Mouse (Mus musculus): ENCODE data around the gene Zfp367. TPM values are rescaled to one million over a fixed set of nuclear protein-coding genes. Genes with fewer than 3 reads are reported as not detected.

The Zfp367 gene
- 10 to 100 TPM; 14.5 to 51.9 (median 26.2) TPM for total RNA-seq (2018; cell fraction: chromatin; rRNA removed)
- 10 to 100 TPM in 23 of 26 experiments, 1 to 10 TPM in 3; 7.6 to 23.1 (median 12.6) TPM for total RNA-seq (2018; cell fraction: cytosol; rRNA removed)
- 10 to 100 TPM; 12.4 to 54.1 (median 24.3) TPM for total RNA-seq (2018; cell fraction: nucleus; rRNA removed)
- 11.3 to 21.4 TPM (median 14.7 TPM) in 3 replicates for polyA plus RNA-seq (2018)

DNA sequence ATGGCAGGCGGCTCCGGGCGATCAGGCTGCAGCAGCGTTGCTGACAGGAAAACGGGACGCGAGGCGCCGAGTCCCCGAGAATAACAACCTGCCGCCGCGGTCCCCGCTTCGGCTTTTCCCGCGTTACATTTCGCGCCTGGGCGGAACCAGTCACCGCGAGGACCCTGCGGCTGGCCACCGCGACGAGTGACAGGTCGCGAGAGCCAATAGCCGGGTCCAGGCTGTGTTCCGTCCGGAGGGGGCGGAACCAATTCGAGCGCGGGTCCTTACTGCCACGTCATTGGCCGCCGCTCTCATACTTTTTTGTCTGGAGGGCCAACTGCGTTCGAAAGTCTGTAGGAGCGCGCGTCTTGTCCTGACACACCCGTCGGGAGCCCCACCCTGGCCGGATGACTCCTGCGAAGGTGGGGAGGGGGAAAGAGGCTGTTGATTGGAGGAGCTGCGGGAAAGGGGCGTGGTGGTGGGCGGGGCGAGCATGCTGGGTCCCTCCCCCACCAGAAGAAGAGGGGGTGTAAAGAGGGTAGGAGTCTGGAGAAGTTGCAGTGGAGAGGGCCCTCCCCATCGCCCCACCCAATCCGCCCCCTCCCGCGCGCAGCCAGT lies at the start of gene Zfp367:
Gene Zfp367, minus strand, starts transcription at position 120 of the 600 bp plus-strand sequence.
- peak within 1 kb of the TSS; percentile 91 for H3K4me3 ChIP-seq (ENCODE audit: inconsistent target)
- no peaks in the 10 kb centered on the region for H3K36me3 ChIP-seq (ENCODE audit: inconsistent target)
- WGBS (ENCODE audit: missing documents), result under 1% methylated on average over 54 of the region's 56 CpGs
- H3K79me2 ChIP-seq (ENCODE audit: inconsistent target), result peaks cover 41% of the 10 kb centered on the region
- peak within 1 kb of the TSS; percentile 82 for H3K27ac ChIP-seq

DNA sequence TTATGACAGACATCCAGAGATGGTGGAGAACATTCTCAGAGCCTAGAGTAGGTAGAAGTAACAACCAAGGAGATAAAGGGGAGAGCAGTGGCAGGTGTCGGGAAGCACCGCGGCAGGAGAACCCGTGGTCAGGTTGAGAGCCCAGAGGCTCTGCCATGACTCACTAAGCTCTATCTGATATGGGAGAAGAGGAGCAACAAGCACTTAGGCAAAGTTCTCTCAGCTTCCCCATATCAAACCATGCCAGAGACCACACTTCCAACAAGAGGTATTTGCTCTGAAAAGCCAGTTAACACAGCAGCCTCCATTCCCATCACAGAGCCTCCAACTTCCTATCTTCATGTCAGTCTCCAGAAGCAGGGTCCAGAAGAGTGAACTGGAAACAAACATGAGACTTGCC lies 47.9 kb upstream of the Zfp367 start:
- Histone ChIP-seq H3K27ac (no peak overlapping the region), H3K4me3 (ENCODE audit: inconsistent target) (no peak overlapping the region), H3K36me3 (ENCODE audit: inconsistent target) (no peaks in the 10 kb centered on the region), H3K79me2 (ENCODE audit: inconsistent target) (no peaks in the 10 kb centered on the region)
- 78% methylated on average over 4 of the region's 4 CpGs for WGBS (ENCODE audit: missing documents)

DNA sequence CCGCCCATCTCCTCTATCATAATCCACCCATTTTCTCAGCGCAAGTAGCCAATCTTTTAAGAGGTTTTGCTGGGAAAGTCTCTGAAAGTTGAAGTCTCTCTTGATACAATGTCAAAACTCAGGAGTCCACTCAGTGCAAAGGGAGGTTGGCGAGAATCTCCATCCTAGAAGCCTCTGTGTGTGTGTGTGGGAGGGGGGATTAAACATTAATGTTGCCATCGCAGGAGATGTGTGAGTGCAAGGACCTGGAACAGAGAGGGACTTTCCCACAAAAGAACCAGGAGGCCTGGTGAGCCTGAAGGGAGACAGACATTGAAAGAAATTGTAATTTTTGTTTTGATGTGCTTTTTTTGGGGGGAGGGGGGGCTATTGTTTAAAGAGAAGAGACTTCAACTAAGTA lies 45.3 kb upstream of the Zfp367 start:
- Histone ChIP-seq H3K79me2 (ENCODE audit: inconsistent target) (no peaks in the 10 kb centered on the region), H3K36me3 (ENCODE audit: inconsistent target) (no peaks in the 10 kb centered on the region), H3K27ac (no peak overlapping the region), H3K4me3 (ENCODE audit: inconsistent target) (no peak overlapping the region)
- 83% methylated on average over 4 of the region's 4 CpGs for WGBS (ENCODE audit: missing documents)

DNA sequence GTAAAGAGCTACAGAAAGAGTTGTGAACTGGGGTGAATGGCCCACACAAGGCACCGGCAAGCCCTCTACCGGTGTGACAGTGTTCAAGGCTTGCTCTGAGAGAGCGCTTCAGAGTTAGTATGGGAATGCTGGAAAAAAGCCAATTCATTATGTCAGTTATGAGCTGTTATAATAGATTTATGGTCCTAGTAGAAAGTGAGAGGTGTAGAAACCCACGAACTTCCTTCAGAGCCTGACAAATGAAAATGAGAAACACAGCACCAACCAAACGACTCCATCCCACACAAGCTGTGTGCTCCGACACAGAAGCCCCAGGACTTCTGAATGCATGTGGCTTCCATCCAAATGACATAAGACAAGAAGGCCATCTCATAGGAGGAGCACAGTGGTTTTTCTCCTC lies 44.9 kb upstream of the Zfp367 start:
- WGBS (ENCODE audit: missing documents), result 29% methylated on average over 6 of the region's 6 CpGs
- Histone ChIP-seq H3K27ac (no peak overlapping the region), H3K79me2 (ENCODE audit: inconsistent target) (no peaks in the 10 kb centered on the region), H3K36me3 (ENCODE audit: inconsistent target) (no peaks in the 10 kb centered on the region), H3K4me3 (ENCODE audit: inconsistent target) (no peak overlapping the region)

DNA sequence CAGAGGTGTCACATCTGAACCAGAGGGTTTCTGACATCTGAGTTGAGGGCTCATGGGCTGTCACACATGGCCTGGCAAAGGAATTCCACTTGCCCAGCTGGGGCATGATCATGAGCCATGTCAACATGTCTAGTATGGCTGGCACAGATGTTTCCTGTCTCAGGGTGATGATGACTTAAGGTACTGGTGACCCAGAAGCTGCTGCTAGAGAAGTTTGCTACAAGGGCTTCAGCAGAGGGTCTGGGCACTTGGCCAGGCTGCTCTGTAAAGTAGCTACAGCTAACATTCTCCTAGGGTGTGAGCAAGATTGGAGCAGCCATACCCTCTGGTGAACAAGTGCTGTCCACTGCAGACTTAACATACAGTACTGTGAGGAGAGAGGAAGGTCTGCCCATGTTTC lies 34.1 kb upstream of the Zfp367 start:
- H3K4me3 ChIP-seq (ENCODE audit: inconsistent target), result no peak overlapping the region
- H3K79me2 ChIP-seq (ENCODE audit: inconsistent target), result no peaks in the 10 kb centered on the region
- H3K27ac ChIP-seq, result no peak overlapping the region
- H3K36me3 ChIP-seq (ENCODE audit: inconsistent target), result no peaks in the 10 kb centered on the region

DNA sequence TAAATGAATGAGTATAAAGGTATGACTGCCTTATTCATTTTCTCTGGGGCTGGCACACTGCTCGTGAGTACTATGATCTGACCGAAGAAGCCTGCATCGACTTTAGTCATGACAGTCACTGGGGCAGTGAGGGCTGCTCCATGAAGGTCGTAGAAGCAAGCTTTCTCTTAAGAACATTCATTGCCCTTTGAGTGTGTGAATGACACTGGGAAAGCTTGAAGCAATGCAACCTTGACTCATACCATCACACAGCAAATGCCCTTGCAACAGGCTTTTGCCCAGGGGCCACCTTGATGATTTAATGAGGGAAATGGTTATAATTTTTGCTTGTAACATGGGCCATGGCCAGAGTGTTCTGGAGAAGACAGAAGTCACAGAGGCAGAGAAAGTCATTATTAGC lies 33.5 kb upstream of the Zfp367 start:
- no peak overlapping the region for H3K27ac ChIP-seq
- 91% methylated on average over 4 of the region's 4 CpGs for WGBS (ENCODE audit: missing documents)
- H3K4me3 ChIP-seq (ENCODE audit: inconsistent target), result no peak overlapping the region
- no peaks in the 10 kb centered on the region for H3K79me2 ChIP-seq (ENCODE audit: inconsistent target)
- no peaks in the 10 kb centered on the region for H3K36me3 ChIP-seq (ENCODE audit: inconsistent target)

DNA sequence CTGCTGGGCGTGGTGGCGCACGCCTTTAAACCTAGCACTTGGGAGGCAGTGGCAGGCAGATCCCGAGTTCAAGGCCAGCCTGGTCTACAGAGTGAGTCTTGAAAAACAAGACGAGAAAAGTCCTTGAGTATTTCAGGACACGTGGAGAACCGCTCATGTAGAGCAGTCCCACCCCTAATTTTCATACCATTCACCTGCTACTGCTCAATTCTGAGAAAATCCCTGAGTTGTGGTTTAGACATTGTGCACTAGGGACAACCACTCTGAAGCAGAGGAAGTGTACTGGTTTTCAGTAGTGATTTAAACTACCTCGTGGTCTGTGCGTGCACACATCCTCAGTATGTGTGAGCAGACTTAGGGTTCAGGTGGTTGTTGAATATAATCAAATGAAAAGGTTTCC lies 32.6 kb upstream of the Zfp367 start:
- Histone ChIP-seq H3K27ac (no peak overlapping the region), H3K36me3 (ENCODE audit: inconsistent target) (no peaks in the 10 kb centered on the region), H3K4me3 (ENCODE audit: inconsistent target) (no peak overlapping the region), H3K79me2 (ENCODE audit: inconsistent target) (no peaks in the 10 kb centered on the region)
- WGBS (ENCODE audit: missing documents), result 80% methylated on average over 9 of the region's 9 CpGs

DNA sequence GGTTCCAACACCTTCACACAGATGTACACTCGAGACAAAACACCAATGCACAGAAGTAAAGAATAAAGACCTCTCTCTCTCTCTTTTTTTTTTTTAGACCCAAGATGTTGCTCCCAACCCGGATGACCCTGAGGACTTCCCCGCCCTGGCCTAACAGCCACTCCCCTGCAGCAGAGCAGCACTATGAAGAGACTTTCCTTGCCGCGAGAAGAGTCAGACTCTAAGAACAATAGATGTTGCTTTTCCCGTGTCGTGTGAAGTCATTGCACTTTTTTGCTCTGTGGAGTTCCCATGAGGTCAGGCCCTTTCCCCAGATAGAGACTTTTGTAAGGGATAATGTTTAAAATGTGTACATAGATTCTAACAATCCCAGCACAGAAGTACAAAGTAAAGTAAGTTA lies 32.2 kb upstream of the Zfp367 start:
- no peaks in the 10 kb centered on the region for H3K36me3 ChIP-seq (ENCODE audit: inconsistent target)
- no peak overlapping the region for H3K4me3 ChIP-seq (ENCODE audit: inconsistent target)
- no peaks in the 10 kb centered on the region for H3K79me2 ChIP-seq (ENCODE audit: inconsistent target)
- 85% methylated on average over 7 of the region's 7 CpGs for WGBS (ENCODE audit: missing documents)
- no peak overlapping the region for H3K27ac ChIP-seq

DNA sequence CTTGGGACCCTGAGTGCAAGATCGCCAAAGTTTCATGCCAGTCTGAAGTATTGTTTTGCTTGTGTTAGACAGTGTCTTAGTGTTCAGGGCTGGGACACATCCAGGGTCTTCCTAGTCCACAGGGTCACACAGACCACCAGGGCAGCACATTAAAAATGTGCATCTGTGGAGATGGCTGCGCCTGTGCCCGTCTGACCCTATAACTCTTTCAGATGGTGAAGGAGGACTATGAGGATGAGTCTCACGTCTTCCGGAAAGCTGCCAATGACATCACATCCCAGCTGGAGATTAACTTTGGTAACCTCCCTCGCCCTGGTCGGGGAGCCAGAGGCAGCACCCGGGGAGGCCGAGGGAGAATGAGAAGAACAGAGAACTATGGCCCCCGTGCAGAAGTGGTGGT lies 31.4 kb upstream of the Zfp367 start:
- Histone ChIP-seq H3K27ac (no peak overlapping the region), H3K79me2 (ENCODE audit: inconsistent target) (no peaks in the 10 kb centered on the region), H3K4me3 (ENCODE audit: inconsistent target) (no peak overlapping the region), H3K36me3 (ENCODE audit: inconsistent target) (no peaks in the 10 kb centered on the region)
- 93% methylated on average over 10 of the region's 10 CpGs for WGBS (ENCODE audit: missing documents)

DNA sequence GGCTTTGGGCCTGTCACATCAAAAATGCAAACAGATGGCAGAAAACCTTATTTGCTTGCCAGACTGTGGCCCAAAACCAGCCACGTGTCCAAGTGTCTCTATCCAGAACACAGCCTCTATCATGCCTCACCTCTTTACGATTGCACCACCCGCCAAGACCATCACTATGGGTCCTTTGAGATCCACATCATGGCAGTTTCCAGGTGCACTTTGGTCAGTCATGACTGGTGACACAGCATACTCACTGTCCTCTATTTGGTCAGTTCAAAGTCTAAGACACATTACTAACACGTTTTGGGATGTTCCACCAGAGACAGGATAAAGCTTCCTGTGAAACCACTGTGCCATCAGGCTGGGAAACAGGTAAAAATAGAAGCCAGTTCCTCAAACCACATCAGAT lies 30.6 kb upstream of the Zfp367 start:
- 92% methylated on average over 4 of the region's 4 CpGs for WGBS (ENCODE audit: missing documents)
- no peaks in the 10 kb centered on the region for H3K36me3 ChIP-seq (ENCODE audit: inconsistent target)
- no peak overlapping the region for H3K4me3 ChIP-seq (ENCODE audit: inconsistent target)
- no peak overlapping the region for H3K27ac ChIP-seq
- no peaks in the 10 kb centered on the region for H3K79me2 ChIP-seq (ENCODE audit: inconsistent target)

DNA sequence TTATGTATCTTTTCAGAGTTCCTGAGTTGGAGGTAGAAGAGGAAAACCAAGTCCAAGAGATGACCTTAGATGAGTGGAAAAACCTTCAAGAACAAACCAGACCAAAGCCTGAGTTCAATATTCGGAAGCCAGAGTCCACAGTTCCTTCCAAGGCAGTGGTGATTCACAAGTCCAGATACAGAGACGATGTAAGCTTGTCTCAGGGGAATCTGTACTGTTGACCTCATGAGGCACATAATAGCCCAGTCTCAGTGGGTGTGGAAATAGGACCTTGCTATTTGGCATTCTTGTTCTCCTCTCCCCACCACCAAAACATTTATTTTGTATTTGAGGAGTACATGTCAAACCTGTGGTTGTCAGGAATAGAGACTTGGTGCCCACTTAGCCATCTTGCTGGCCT lies 29.1 kb upstream of the Zfp367 start:
- H3K79me2 ChIP-seq (ENCODE audit: inconsistent target), result no peaks in the 10 kb centered on the region
- H3K27ac ChIP-seq, result no peak overlapping the region
- WGBS (ENCODE audit: missing documents), result 96% methylated on average over 2 of the region's 2 CpGs
- no peaks in the 10 kb centered on the region for H3K36me3 ChIP-seq (ENCODE audit: inconsistent target)
- H3K4me3 ChIP-seq (ENCODE audit: inconsistent target), result no peak overlapping the region

DNA sequence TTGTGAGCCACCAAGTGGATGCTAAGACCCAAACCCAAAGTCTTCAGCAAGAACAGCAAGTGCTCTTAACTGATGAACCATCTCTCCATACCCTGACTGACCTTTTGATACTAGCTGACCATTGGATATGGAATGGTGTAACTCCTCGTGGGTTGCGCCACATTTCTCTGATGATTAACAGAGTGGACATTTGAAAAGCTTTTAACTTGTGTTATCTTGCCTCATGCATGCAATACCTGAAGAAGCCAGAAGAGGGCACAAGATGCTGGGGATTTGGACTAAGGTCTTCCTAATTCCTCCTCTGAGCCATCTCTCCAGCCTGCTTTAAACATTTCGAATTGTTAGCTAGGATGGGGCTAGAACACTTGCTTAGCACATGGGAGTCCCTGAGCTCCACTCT lies 27.9 kb upstream of the Zfp367 start:
- no peak overlapping the region for H3K4me3 ChIP-seq (ENCODE audit: inconsistent target)
- 58% methylated on average over 3 of the region's 3 CpGs for WGBS (ENCODE audit: missing documents)
- no peaks in the 10 kb centered on the region for H3K36me3 ChIP-seq (ENCODE audit: inconsistent target)
- H3K79me2 ChIP-seq (ENCODE audit: inconsistent target), result no peaks in the 10 kb centered on the region
- no peak overlapping the region for H3K27ac ChIP-seq

DNA sequence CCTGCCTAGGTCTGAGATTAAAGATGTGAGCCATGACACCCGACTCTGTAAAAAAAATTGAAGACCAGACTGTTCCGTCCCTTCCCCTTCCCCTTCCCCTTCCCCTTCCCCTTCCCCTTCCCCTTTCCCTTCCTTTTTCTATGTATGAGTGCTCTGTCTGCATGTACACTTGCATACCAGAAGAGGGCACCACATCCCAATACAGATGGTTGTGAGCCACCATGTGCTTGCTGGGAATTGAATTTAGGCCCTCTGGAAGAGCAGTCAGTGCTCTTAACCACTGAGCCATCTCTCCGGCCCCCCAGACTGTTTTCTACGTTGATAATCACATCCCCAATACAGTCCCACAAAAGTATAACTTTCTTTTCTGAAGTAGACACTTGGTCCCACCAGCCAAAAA lies 27.3 kb upstream of the Zfp367 start:
- Histone ChIP-seq H3K27ac (no peak overlapping the region), H3K36me3 (ENCODE audit: inconsistent target) (no peaks in the 10 kb centered on the region), H3K79me2 (ENCODE audit: inconsistent target) (no peaks in the 10 kb centered on the region), H3K4me3 (ENCODE audit: inconsistent target) (no peak overlapping the region)
- WGBS (ENCODE audit: missing documents), result 75% methylated on average over 3 of the region's 4 CpGs

DNA sequence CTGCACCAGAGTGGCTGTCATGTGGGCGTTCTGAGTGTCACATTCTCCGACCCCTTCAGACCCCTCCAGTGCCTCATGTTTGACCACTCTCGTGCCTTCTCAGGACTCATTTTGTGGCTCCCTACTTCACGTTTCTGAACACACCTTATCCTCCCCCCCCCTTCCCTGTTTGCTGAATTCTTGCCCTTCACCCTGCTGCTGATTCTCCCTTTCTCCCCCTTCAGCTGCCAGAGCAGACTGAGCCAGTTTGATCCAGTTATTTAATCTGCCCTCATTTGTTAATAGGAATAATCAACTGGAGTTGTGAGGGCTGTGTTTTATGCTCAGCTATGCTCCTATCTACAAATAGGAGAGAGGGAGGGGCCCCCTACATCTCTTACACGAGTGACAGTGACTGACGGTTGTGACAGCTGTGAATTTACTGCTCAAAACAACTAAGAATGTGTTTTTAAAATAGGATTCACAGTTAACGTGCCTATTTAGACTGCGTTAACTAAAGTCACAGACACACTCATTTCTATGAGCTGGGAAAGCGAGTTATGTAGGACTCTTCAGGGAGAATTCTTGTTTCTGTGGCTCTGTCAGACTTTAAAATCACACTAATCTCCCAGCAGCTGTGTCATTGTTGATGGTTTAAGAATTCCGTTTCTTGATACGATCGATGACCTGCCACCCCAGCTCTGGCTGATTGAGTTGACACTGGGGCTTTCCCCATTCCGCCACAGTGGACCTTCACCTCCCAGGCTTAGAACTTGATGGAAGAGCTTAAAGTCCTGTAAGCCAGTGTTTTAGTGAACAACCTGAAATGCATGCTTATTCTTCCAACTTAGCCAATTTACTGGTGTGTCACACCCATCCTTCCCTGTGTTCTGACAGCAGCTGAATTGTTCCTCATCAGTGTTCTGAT lies 26.0 kb upstream of the Zfp367 start:
- Histone ChIP-seq H3K36me3 (ENCODE audit: inconsistent target) (no peaks in the 10 kb centered on the region), H3K4me3 (ENCODE audit: inconsistent target) (no peak overlapping the region), H3K27ac (no peak overlapping the region), H3K79me2 (ENCODE audit: inconsistent target) (no peaks in the 10 kb centered on the region)
- WGBS (ENCODE audit: missing documents), result 91% methylated on average over 12 of the region's 13 CpGs

DNA sequence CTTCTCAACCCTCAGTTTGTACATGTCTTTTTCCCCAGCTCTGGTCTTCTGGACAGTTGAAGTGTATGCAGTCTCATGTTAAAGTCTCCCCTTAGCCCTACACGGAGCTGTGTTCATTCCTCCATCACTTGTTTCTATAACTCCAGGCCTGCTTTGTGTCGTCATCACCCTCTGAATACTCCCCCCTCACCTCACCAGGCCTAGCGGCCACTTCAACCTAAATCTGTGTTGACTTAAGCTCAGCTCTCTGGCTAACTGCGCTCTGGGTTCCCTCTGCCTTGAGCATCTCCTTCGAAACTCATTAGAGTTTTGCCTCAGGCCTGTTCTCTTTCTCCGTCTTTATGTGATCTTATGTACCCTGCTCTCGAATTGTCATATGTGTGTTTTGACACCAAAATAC lies 25.0 kb upstream of the Zfp367 start:
- H3K79me2 ChIP-seq (ENCODE audit: inconsistent target), result no peaks in the 10 kb centered on the region
- WGBS (ENCODE audit: missing documents), result 91% methylated on average over 7 of the region's 7 CpGs
- no peak overlapping the region for H3K4me3 ChIP-seq (ENCODE audit: inconsistent target)
- no peak overlapping the region for H3K27ac ChIP-seq
- no peaks in the 10 kb centered on the region for H3K36me3 ChIP-seq (ENCODE audit: inconsistent target)
